Mouse (Mus musculus) hindbrain, embryonic 14.5 days (tissue): Measurements from ENCODE around the gene 9230102O04Rik. TPM values are rescaled to one million over a fixed set of nuclear protein-coding genes. Genes with fewer than 3 reads are reported as not detected.

Experiments used
- ATAC-seq: fragments of 200-750 bp; cut with Nextera tagmentation; 2 replicates; pipeline ENCODE4 v1.8.0; 2017; ENCODE audit warnings: moderate number of reproducible peaks, mild to moderate bottlenecking, moderate TSS enrichment, moderate library complexity; ENCODE audit not compliant: low FRiP score
- DNase-seq: peaks from one replicate; pipeline ENCODE4 v3.0.0-alpha.2; 2015; ENCODE audit warnings: low spot score
- H3K27ac ChIP-seq: fragments of 300-500 bp; sonication (generic); 2 replicates; pipeline ENCODE4 v1.5.1; 2014; ENCODE audit warnings: mild to moderate bottlenecking, moderate library complexity
- H3K27me3 ChIP-seq: fragments of 300-500 bp; sonication (generic); 2 replicates; pipeline ENCODE4 v1.6.1; 2014; ENCODE audit warnings: mild to moderate bottlenecking, low read length, mixed read lengths; ENCODE audit not compliant: control insufficient read depth, insufficient read depth
- H3K36me3 ChIP-seq: fragments of 300-500 bp; sonication (generic); replicated peaks from 2 replicates; pipeline ENCODE4 v1.6.1; 2014; ENCODE audit not compliant: control insufficient read depth, insufficient read depth
- H3K4me1 ChIP-seq: fragments of 300-500 bp; sonication (generic); replicated peaks from 2 replicates; pipeline ENCODE4 v1.6.1; 2014; ENCODE audit warnings: antibody characterized with exemption, low read length, mixed read lengths; ENCODE audit not compliant: control insufficient read depth, insufficient read depth
- H3K4me2 ChIP-seq: fragments of 300-500 bp; sonication (generic); replicated peaks from 2 replicates; pipeline ENCODE4 v1.6.1; 2014; ENCODE audit warnings: mild to moderate bottlenecking, moderate library complexity
- H3K4me3 ChIP-seq: fragments of 300-500 bp; sonication (generic); replicated peaks from 2 replicates; pipeline ENCODE4 v1.5.1; 2014; ENCODE audit warnings: mild to moderate bottlenecking, low read length
- H3K9ac ChIP-seq: fragments of 300-500 bp; sonication (generic); 2 replicates; pipeline ENCODE4 v1.6.1; 2014
- H3K9me3 ChIP-seq: fragments of 300-500 bp; sonication (generic); 2 replicates; pipeline ENCODE4 v1.6.1; 2016; ENCODE audit warnings: low read length; ENCODE audit not compliant: control insufficient read depth
- WGBS: fragments of 180-500 bp; shearing (Covaris S2); extraction: QIAGEN DNeasy Blood & Tissue Kit; methylation state at CpG from one replicate; pipeline ENCODE4 v1.1.7; 2014; 5-methylcytosine and 5-hydroxymethylcytosine counted together
- polyA plus RNA-seq: library from polyadenylated mRNA; unstranded; fragments of >200 nt; fragmentation: Nextera tagmentation; extraction: Ambion mirVana; gene quantifications from 2 replicates; pipeline ENCODE4 v1.2.1, GENCODE M21; 2014

The 9230102O04Rik gene
- polyA plus RNA-seq, 1 experiment from 2014 or later, result 1.1 TPM

DNA sequence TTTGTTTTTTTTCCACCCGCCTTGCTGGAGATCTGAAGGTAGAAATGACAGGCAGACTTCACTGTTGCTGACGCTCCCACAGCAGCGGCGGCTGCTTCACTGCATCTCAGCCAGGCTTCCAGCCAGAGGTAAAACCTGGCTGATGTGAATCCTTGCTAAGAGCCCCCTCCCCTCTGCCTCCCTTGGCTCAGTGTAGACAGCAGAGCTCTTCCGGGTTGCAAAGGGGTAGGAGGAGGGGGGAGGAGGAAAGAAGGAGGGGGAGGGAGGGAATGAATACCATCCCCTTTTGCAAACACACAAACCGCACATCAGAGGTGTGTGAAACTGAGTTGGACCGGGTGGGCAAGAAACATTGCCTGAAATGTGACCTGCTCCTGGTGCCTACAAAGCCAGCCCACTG, 1.7 kb downstream of the 9230102O04Rik start:
- DNase-seq (no peak), ATAC-seq (no peak)
- Histone ChIP-seq H3K27me3 (peaks cover 93% of the 10 kb centered on the region), H3K4me3 (peak overlapping the region; percentile 29), H3K27ac (peak overlapping the region; percentile 78; the same call in 1 of the 2 replicates), H3K9ac (peak overlapping the region; percentile 10; the same call in 1 of the 2 replicates), H3K4me1 (no peaks in the 10 kb centered on the region; the same call in 1 of the 2 replicates), H3K4me2 (peak overlapping the region; percentile 19; the same call in 1 of the 2 replicates), H3K9me3 (no peaks in the 10 kb centered on the region), H3K36me3 (no peaks in the 10 kb centered on the region)
- WGBS, result under 1% methylated on average over 7 of the region's 7 CpGs

DNA sequence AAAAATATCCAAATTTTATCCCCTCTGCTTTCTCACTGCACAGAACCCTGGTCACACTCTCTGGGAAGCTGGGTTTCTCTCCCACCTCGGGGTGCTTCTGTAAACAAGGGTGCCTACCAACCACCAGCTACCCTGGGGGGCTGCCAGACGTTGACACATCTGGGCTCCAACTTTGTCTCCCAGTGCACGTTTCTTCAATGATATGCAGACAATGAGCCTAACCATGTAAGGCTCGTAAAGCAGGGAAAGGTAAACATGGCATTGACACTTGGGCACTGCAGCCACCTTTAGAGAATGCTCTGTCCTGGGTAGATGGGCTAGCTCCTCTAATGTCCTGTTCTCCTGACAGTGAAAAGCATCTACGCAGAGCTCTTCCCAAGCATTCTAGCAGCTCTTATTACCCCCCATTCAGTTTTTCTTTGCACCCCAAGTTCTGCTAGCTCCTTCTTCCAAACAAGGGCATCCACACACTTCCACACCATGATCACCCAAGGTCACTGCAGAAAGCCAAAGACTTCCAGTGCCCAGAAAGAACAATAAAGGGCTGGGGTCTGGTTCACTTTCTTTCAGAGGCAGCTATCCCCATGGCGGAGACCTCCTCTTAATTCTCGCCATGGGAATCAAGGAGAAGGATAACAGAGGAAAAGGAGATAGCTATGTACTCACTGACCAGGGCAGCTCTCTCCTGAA, 2.3 kb downstream of the 9230102O04Rik start:
- Histone ChIP-seq H3K27me3 (peaks cover 92% of the 10 kb centered on the region), H3K4me2 (peak overlapping the region; percentile 53), H3K4me3 (peak overlapping the region; percentile 29), H3K9me3 (no peaks in the 10 kb centered on the region), H3K9ac (peak overlapping the region; percentile 10), H3K36me3 (no peaks in the 10 kb centered on the region), H3K27ac (peak overlapping the region; percentile 78), H3K4me1 (no peaks in the 10 kb centered on the region; the same call in 1 of the 2 replicates)
- under 1% methylated on average over 7 of the region's 7 CpGs for WGBS
- ATAC-seq (no peak), DNase-seq (no peak)

DNA sequence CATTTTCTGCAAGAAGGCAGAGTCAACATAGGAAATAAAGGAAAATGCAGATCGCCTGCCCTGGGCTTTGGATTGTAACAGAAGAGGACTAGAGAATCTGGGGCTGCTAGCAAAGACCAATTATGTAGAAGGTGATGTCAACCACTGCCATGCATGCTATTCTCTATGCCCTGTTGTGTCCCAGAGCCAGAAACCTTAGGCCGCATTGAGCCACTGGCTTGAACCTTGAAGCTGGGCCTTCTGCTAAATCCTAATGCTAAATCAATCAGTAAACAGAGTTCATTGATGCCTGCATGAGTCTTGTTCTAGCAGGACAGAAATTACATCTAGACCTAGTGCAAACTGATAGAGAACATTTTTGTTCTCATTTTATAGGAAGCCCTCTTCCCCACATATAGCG, 3.3 kb downstream of the 9230102O04Rik start:
- peak overlapping the region; percentile 78 for H3K27ac ChIP-seq
- H3K9ac ChIP-seq, result peak overlapping the region; percentile 51
- H3K4me3 ChIP-seq, result peak overlapping the region; percentile 29
- H3K27me3 ChIP-seq, result peaks cover 93% of the 10 kb centered on the region
- H3K4me1 ChIP-seq, result peaks cover 3% of the 10 kb centered on the region; the same call in 1 of the 2 replicates
- ATAC-seq, result no peak
- no peaks in the 10 kb centered on the region for H3K9me3 ChIP-seq
- no peak for DNase-seq
- 10% methylated on average over 3 of the region's 3 CpGs for WGBS
- H3K36me3 ChIP-seq, result no peaks in the 10 kb centered on the region
- H3K4me2 ChIP-seq, result peak overlapping the region; percentile 53

DNA sequence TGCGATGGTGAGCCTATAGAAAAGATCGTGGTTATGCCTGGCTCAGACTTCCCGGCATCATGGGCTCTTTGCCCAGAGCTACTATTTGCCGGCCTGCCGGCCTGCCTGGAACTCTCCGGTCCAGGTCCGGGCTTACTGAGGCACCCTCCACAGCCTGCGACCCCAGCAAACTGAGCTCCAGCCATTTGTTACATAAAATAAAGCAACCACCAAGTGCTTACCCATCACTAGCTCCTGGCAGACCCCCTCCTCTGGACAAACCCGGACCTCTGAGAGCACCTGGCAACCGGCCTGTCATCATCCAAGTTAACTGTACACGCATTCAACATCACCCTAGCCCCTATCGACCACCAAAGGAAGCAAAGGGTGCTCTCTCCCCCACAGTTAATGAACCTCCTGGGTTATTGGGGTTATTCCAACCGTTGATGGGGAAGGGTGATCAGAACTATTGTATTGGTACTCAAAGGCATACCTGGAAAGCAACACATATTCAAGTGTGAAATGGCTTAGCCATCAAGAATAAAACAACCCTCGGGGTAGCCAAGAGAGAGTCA, 4.0 kb downstream of the 9230102O04Rik start:
- 4% methylated on average over 14 of the region's 14 CpGs for WGBS
- H3K9me3 ChIP-seq, result no peaks in the 10 kb centered on the region
- peak overlapping the region; percentile 29 for H3K4me3 ChIP-seq
- H3K27me3 ChIP-seq, result peaks cover 93% of the 10 kb centered on the region
- DNase-seq, result no peak
- peak overlapping the region; percentile 53 for H3K4me2 ChIP-seq
- no peaks in the 10 kb centered on the region for H3K36me3 ChIP-seq
- H3K4me1 ChIP-seq, result peaks cover 3% of the 10 kb centered on the region; the same call in 1 of the 2 replicates
- peak overlapping the region; percentile 51 for H3K9ac ChIP-seq
- H3K27ac ChIP-seq, result peak overlapping the region; percentile 78
- ATAC-seq, result no peak

DNA sequence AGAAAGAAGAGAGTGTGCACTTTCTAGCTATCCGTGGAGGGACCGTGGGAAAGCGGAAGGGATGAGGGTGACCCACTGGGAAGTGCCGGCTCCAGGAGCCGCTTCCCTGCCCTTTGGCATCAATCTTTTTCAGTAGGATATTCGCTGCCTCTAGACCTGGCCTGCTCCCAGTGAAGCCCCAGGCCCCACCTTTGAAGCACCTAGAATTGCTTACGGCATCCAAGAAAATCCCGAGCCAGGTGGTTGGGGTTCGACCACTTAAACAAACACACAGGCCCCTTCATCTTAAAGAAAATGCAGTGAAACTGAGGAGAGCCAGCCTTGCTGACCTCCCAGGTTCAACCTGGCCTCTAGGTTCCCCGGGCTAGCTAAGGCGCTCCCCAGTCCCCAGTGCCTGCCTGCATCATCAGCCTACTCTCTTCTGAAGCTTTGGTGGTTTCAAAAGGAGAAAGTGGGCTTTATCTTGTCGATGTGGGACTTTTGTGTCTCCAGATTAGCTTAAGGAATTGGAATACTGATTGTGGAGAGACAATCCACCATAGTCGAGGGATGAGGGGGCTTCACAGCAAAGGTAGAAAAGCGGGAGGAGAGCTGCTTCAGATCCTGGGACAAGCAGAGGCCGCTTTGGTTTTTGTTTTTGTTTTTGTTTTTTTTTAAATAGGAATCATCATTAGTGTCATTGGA, 4.7 kb downstream of the 9230102O04Rik start:
- DNase-seq (no peak), ATAC-seq (no peak)
- under 1% methylated on average over 15 of the region's 15 CpGs for WGBS
- Histone ChIP-seq H3K4me3 (peak overlapping the region; percentile 29), H3K4me2 (peak overlapping the region; percentile 53), H3K9ac (peak overlapping the region; percentile 51), H3K9me3 (no peaks in the 10 kb centered on the region), H3K4me1 (peaks cover 3% of the 10 kb centered on the region; the same call in 1 of the 2 replicates), H3K27me3 (peaks cover 93% of the 10 kb centered on the region), H3K27ac (peak overlapping the region; percentile 78), H3K36me3 (no peaks in the 10 kb centered on the region)

DNA sequence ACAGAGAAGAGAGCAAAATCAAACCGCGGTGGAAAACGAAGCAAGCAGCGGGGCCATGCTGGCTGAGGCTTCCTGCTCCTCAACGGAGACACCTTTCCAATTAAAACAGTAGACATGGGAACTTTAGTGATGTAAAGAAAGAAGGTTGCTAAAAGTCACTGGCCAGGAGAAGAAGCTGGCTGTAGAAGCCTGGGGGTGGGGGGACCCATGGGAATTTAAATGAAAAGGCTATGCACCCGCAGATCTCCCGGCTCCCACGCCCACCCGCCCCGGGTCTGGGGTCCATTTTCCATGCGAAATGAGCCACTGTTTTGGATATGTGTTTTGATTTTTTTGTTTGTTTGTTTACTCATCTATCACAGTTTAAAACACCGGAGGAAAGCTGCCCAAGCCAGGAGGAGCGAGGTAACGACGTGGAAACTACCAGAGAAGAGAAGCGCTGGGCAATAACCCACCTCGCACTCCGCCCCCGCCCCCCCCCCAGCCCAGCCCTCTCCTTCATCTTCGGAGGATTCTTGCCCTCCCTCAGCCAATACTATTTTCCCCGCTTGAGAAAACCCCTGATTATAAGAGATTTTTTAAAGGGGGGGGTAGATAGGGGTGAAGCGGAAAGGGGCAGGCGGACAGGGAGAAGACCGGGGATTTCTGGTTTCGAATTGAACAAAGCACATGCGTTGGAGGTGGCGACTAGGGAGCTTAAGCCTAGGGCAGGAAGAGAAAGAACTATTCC, 5.4 kb downstream of the 9230102O04Rik start:
- no peak for ATAC-seq
- Histone ChIP-seq H3K9me3 (no peaks in the 10 kb centered on the region), H3K27ac (peak overlapping the region; percentile 78), H3K4me1 (peaks cover 3% of the 10 kb centered on the region; the same call in 1 of the 2 replicates), H3K27me3 (peaks cover 93% of the 10 kb centered on the region), H3K4me3 (peak overlapping the region; percentile 29), H3K36me3 (no peaks in the 10 kb centered on the region), H3K4me2 (peak overlapping the region; percentile 53), H3K9ac (peak overlapping the region; percentile 51)
- no peak for DNase-seq
- WGBS, result under 1% methylated on average over 27 of the region's 27 CpGs

DNA sequence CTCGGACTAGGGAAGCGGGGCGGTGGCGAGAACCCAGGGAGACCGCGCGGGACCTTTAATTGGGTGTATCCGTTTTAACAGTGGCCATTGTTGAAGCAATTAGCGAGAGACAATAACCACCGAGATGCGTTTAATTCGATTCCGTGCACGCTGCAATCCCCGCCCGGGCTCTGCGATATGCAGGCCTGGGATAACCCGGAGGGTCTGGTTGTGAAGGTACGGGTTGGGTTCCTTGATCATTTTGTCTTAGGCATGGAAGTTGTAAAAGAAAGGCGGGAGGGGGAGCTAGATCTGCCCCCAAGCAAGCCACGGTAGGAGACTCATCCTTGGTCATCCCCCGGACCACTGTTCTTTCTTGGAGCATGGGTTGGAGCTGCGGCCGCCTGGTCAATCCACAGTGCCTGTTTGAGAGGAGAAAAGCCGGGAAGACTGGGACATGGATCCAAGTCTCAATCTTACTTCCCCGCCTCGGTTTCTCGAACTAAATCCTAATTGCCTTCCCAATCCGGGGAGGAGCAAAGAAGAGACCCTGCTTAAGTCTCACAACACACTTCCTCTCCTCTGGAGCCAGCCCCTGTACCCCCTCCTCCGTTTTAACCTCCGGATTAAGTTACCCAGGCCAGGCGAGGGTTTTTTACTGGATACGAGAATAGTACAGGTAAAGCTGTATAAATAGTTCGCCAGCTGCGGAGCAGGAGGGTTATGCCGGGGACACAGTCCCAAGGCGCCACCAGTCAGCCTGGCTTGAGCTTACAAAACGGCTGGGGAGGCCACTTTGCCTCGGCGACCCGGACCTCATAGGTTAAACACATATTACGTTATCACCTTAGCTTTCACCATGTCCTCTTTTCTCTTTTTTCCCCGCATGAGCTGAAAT, 6.2 kb downstream of the 9230102O04Rik start:
- DNase-seq (no peak), ATAC-seq (no peak)
- Histone ChIP-seq H3K9me3 (no peaks in the 10 kb centered on the region), H3K36me3 (no peaks in the 10 kb centered on the region), H3K4me3 (peak overlapping the region; percentile 29), H3K9ac (peak overlapping the region; percentile 51), H3K4me2 (peak overlapping the region; percentile 53), H3K4me1 (peaks cover 9% of the 10 kb centered on the region), H3K27ac (peak overlapping the region; percentile 78), H3K27me3 (peaks cover 93% of the 10 kb centered on the region)
- WGBS, result under 1% methylated on average over 43 of the region's 43 CpGs

DNA sequence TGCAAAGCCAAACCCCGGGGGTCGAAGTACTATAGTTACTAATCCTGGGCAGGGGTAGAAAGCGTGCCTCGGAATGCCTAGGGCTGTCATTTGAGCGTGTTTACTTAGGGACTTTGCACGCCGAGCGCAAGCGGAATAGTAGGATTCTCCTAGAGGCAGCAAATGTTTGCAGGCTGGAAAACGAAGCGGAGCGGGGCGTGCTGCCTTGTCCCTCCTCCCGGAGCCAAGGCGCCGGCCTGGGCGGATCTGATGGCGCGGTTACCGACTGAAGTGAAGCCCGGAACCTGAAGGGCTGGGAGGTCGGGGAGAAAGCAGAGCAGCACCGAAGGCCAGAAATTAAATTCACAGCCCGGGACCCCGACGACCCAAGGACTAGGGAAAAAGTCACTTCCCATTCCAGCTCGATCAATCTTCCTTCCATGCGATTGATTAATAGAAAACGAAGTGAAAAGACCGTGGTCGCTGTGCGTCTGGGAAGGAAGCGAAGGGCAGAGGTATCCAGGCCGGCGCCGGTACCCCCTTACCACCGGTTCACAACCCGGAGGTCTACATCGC, 6.9 kb downstream of the 9230102O04Rik start:
- no peaks in the 10 kb centered on the region for H3K36me3 ChIP-seq
- H3K27ac ChIP-seq, result peak overlapping the region; percentile 78
- peaks cover 90% of the 10 kb centered on the region for H3K27me3 ChIP-seq
- H3K4me2 ChIP-seq, result peak overlapping the region; percentile 53
- no peak for ATAC-seq
- DNase-seq, result no peak
- no peaks in the 10 kb centered on the region for H3K9me3 ChIP-seq
- H3K4me3 ChIP-seq, result peak overlapping the region; percentile 29
- H3K4me1 ChIP-seq, result peaks cover 9% of the 10 kb centered on the region
- WGBS, result under 1% methylated on average over 39 of the region's 39 CpGs
- peak overlapping the region; percentile 51 for H3K9ac ChIP-seq
